Mouse (Mus musculus) cortical plate, adult 2 months (tissue): ENCODE measurements at regions not wholly inside any gene's neighbourhood (a gene's known extent, or its start where the extent isn't known, plus 50 kb on each side); places are given as distances from the start of the nearest gene placed in this dataset.

Experiments
- H3K27ac ChIP-seq: fragments of 200-500 bp; 2 replicates; pipeline ENCODE4 v1.5.1; 2012; ENCODE audit warnings: low read length, control low read depth, inconsistent platforms; ENCODE audit not compliant: insufficient read depth
- H3K4me1 ChIP-seq: fragments of 200-500 bp; 2 replicates; pipeline ENCODE4 v1.6.1; 2011; ENCODE audit warnings: low read length; ENCODE audit not compliant: control insufficient read depth, insufficient read depth
- H3K4me3 ChIP-seq: fragments of 200-500 bp; 2 replicates; pipeline ENCODE4 v1.5.1; 2011; ENCODE audit warnings: mild to moderate bottlenecking, low read length, control low read depth; ENCODE audit not compliant: insufficient read depth
- CTCF ChIP-seq: fragments of 200-500 bp; IDR thresholded peaks from 2 replicates; pipeline ENCODE4 v1.5.1; 2011; ENCODE audit warnings: mild to moderate bottlenecking, control low read depth, low read length; ENCODE audit not compliant: insufficient read depth; ENCODE audit errors: extremely low read depth
- POLR2A ChIP-seq: fragments of 200-500 bp; IDR thresholded peaks from 2 replicates; pipeline ENCODE4 v1.6.1; 2011; ENCODE audit warnings: mild to moderate bottlenecking, low read length, control low read depth; ENCODE audit not compliant: insufficient read depth; ENCODE audit errors: extremely low read depth

- Histone ChIP-seq H3K4me3 (no peak overlapping the region), H3K27ac (no peak overlapping the region), H3K4me1 (no peaks in the 10 kb centered on the region)
- no peak for TF ChIP-seq CTCF
- no peak for TF ChIP-seq POLR2A
These were observed 451.6 kb downstream of the Psat1 start for GRCm38 (mm10) chr19:15495532-15495931.

- no peak overlapping the region for H3K4me3 ChIP-seq
- TF ChIP-seq POLR2A (no peak), CTCF (no peak)
- H3K27ac ChIP-seq, result no peak overlapping the region
- no peaks in the 10 kb centered on the region for H3K4me1 ChIP-seq
These were observed 459.6 kb downstream of the Psat1 start for GRCm38 (mm10) chr19:15487576-15487975.

GRCm38 (mm10) chr19:15481605-15482004 lies 465.5 kb downstream of the Psat1 start:
- Histone ChIP-seq H3K4me3 (no peak overlapping the region), H3K27ac (no peak overlapping the region), H3K4me1 (no peaks in the 10 kb centered on the region)
- TF ChIP-seq CTCF (no peak), POLR2A (no peak)

- TF ChIP-seq POLR2A, result no peak
- TF ChIP-seq CTCF, result no peak
- no peaks in the 10 kb centered on the region for H3K4me1 ChIP-seq
- H3K4me3 ChIP-seq, result no peak overlapping the region
- H3K27ac ChIP-seq, result no peak overlapping the region
These were observed 477.6 kb downstream of the Psat1 start for GRCm38 (mm10) chr19:15469541-15469940.

GRCm38 (mm10) chr19:15466713-15467112 lies 480.4 kb downstream of the Psat1 start:
- TF ChIP-seq CTCF (no peak), POLR2A (no peak)
- no peak overlapping the region for H3K4me3 ChIP-seq
- H3K4me1 ChIP-seq, result no peaks in the 10 kb centered on the region
- H3K27ac ChIP-seq, result no peak overlapping the region

- no peak for TF ChIP-seq POLR2A
- no peak for TF ChIP-seq CTCF
- Histone ChIP-seq H3K4me1 (no peaks in the 10 kb centered on the region), H3K27ac (no peak overlapping the region), H3K4me3 (no peak overlapping the region)
These were observed 481.9 kb downstream of the Psat1 start for GRCm38 (mm10) chr19:15465063-15465760.

GRCm38 (mm10) chr19:15457793-15458192 lies 489.3 kb downstream of the Psat1 start:
- no peak overlapping the region for H3K4me3 ChIP-seq
- H3K27ac ChIP-seq, result no peak overlapping the region
- TF ChIP-seq CTCF (no peak), POLR2A (no peak)
- H3K4me1 ChIP-seq, result no peaks in the 10 kb centered on the region

GRCm38 (mm10) chr19:15456943-15457735 lies 490.0 kb downstream of the Psat1 start:
- no peak overlapping the region for H3K27ac ChIP-seq

GRCm38 (mm10) chr19:15448989-15449388 lies 498.1 kb downstream of the Psat1 start:
- Histone ChIP-seq H3K27ac (no peak overlapping the region), H3K4me1 (no peaks in the 10 kb centered on the region), H3K4me3 (no peak overlapping the region)
- TF ChIP-seq POLR2A (no peak), CTCF (no peak)

More at GRCm38 (mm10) chr19:15456943-15457735, 490.0 kb downstream of the Psat1 start:
- TF ChIP-seq CTCF, result no peak
- no peak for TF ChIP-seq POLR2A
- Histone ChIP-seq H3K4me1 (no peaks in the 10 kb centered on the region), H3K4me3 (no peak overlapping the region)

GRCm38 (mm10) chr19:15431798-15432197 lies 515.3 kb downstream of the Psat1 start:
- Histone ChIP-seq H3K4me1 (no peaks in the 10 kb centered on the region; the same call in 1 of the 2 replicates), H3K4me3 (no peak overlapping the region), H3K27ac (no peak overlapping the region)
- TF ChIP-seq POLR2A (no peak), CTCF (no peak)
